Comparison of ENCODE assay signal across 8 mouse cellular contexts in genomic region chr14:20658326-20658725, GRCm38 (mm10). TPM values are rescaled to one million over a fixed set of nuclear protein-coding genes. Genes with fewer than 3 reads are reported as not detected.
A peak's percentile ranks its signal among the peaks of the same experiment; 100 is the strongest.
DNase-seq lines count a peak whose midpoint lies in the region; ATAC-seq and TF ChIP-seq lines count a peak whose summit lies in the region.

No protein-coding gene starts in this region.

- H3K27me3 ChIP-seq in hindbrain, embryonic 11.5 days (ENCODE audit: control insufficient read depth, insufficient read depth, low read length) = peaks cover 6% of the 10 kb centered on the region
- peaks cover 12% of the 10 kb centered on the region for H3K27me3 ChIP-seq in hindbrain, embryonic 12.5 days
- no peaks in the 10 kb centered on the region for H3K27me3 ChIP-seq in thymus, adult 2 months (ENCODE audit: control insufficient read depth, insufficient read depth, low read length)
- no peaks in the 10 kb centered on the region for H3K27me3 ChIP-seq in hindbrain, embryonic 16.5 days (replicated peaks; ENCODE audit: control insufficient read depth, insufficient read depth, low read length)

- 0 out of 2 replicates have a peak, but pooled peaks cover 2% of the 10 kb centered on the region for H3K4me1 ChIP-seq in hindbrain, embryonic 11.5 days (replicated peaks; ENCODE audit: control insufficient read depth, insufficient read depth, low read length)
- peaks cover 10% of the 10 kb centered on the region; the same call in 1 of the 2 replicates for H3K4me1 ChIP-seq in hindbrain, embryonic 12.5 days
- peaks cover 9% of the 10 kb centered on the region; the same call in 1 of the 2 replicates for H3K4me1 ChIP-seq in thymus, adult 2 months (replicated peaks; ENCODE audit: control insufficient read depth, insufficient read depth, low read length)
- peaks cover 11% of the 10 kb centered on the region; the same call in 1 of the 2 replicates for H3K4me1 ChIP-seq in hindbrain, embryonic 16.5 days (ENCODE audit: control insufficient read depth, insufficient read depth, low read depth, low read length)

- H3K36me3 ChIP-seq in hindbrain, embryonic 11.5 days (ENCODE audit: control insufficient read depth, insufficient read depth, low read length) = no peaks in the 10 kb centered on the region
- no peaks in the 10 kb centered on the region for H3K36me3 ChIP-seq in hindbrain, embryonic 12.5 days
- H3K36me3 ChIP-seq in thymus, adult 2 months (ENCODE audit: control insufficient read depth, insufficient read depth, low read length) = no peaks in the 10 kb centered on the region
- no peaks in the 10 kb centered on the region for H3K36me3 ChIP-seq in hindbrain, embryonic 16.5 days (ENCODE audit: control insufficient read depth, insufficient read depth, low read length)

- no peak overlapping the region for H3K4me2 ChIP-seq in hindbrain, embryonic 11.5 days (replicated peaks; ENCODE audit: low read depth, low read length)
- no peak overlapping the region for H3K4me2 ChIP-seq in hindbrain, embryonic 12.5 days (replicated peaks)
- H3K4me2 ChIP-seq in hindbrain, embryonic 16.5 days (ENCODE audit: low read length) = no peak overlapping the region

- peak; percentile 61 for DNase-seq in hindbrain, embryonic 11.5 days (ENCODE audit: low spot score)
- peak; percentile 30 for DNase-seq in thymus, adult 2 months
- DNase-seq in thymus, postnatal 36 days = no peak
- peak; percentile 8 for DNase-seq in brain, embryonic 18.5 days (ENCODE audit: low read depth, low spot score)
- peak; percentile 64 to 77 for DNase-seq in left cerebral cortex, postnatal 25 days (ENCODE audit: low spot score in 2 of 2)
- DNase-seq in ovary, postnatal 10 days (ENCODE audit: low spot score) = no peak

- H3K9me3 ChIP-seq in hindbrain, embryonic 11.5 days (ENCODE audit: control insufficient read depth, low read length) = no peaks in the 10 kb centered on the region
- no peaks in the 10 kb centered on the region for H3K9me3 ChIP-seq in hindbrain, embryonic 12.5 days (replicated peaks)
- no peaks in the 10 kb centered on the region for H3K9me3 ChIP-seq in hindbrain, embryonic 16.5 days (ENCODE audit: control insufficient read depth, low read length)

- H3K27ac ChIP-seq in hindbrain, embryonic 11.5 days (ENCODE audit: low read depth, low read length) = no peak overlapping the region
- H3K27ac ChIP-seq in hindbrain, embryonic 12.5 days = no peak overlapping the region
- no peak overlapping the region for H3K27ac ChIP-seq in thymus, adult 2 months (ENCODE audit: control insufficient read depth, insufficient read depth, low read length)
- no peak overlapping the region for H3K27ac ChIP-seq in hindbrain, embryonic 16.5 days (ENCODE audit: low read depth, low read length)

- TF ChIP-seq POLR2A in thymus, adult 2 months (IDR thresholded peaks at IDR 0.05; ENCODE audit: control insufficient read depth, extremely low read depth, insufficient read depth, low read length, poor library complexity) = no peak

- ATAC-seq in hindbrain, embryonic 11.5 days (ENCODE audit: low FRiP score) = no peak
- ATAC-seq in hindbrain, embryonic 12.5 days (ENCODE audit: low FRiP score) = no peak
- no peak for ATAC-seq in hindbrain, embryonic 16.5 days

- intact Hi-C loops in left cerebral cortex, postnatal 25 days (cut with DNase I) = no loop called here

- no peak for TF ChIP-seq CTCF in thymus, adult 2 months (IDR thresholded peaks at IDR 0.05; ENCODE audit: borderline replicate concordance, control insufficient read depth, extremely low read depth, insufficient read depth, low read length, poor library complexity)

- no peak overlapping the region for H3K9ac ChIP-seq in hindbrain, embryonic 11.5 days (ENCODE audit: low read depth, low read length)
- no peak overlapping the region for H3K9ac ChIP-seq in hindbrain, embryonic 12.5 days
- H3K9ac ChIP-seq in hindbrain, embryonic 16.5 days (ENCODE audit: low read depth, low read length) = no peak overlapping the region

- no peak overlapping the region for H3K4me3 ChIP-seq in hindbrain, embryonic 11.5 days (ENCODE audit: low read depth, low read length)
- no peak overlapping the region for H3K4me3 ChIP-seq in hindbrain, embryonic 12.5 days
- H3K4me3 ChIP-seq in thymus, adult 2 months (ENCODE audit: control insufficient read depth, insufficient read depth, low read length) = no peak overlapping the region
- H3K4me3 ChIP-seq in hindbrain, embryonic 16.5 days (ENCODE audit: low read length) = no peak overlapping the region

RNA-seq across cellular contexts. Expression of gene Myoz1, which starts 2.0 kb away (rescaled TPM):
- 0.28 TPM in 1 of 2 replicates, not detected in the other for polyA plus RNA-seq in hindbrain, embryonic 11.5 days (2014; fragmentation: Nextera tagmentation; extraction: Ambion mirVana)
- 0.19 and 0.30 TPM in 2 replicates for polyA plus RNA-seq in hindbrain, embryonic 12.5 days (2016; fragmentation: Nextera tagmentation; extraction: Ambion mirVana)
- polyA plus RNA-seq in thymus, adult 2 months (2012; rRNA removed) = 0.82 TPM in 1 of 2 replicates, not detected in the other
- not detected for total RNA-seq in left cerebral cortex, postnatal 25 days (2021)
- polyA plus RNA-seq in hindbrain, embryonic 16.5 days (2015; fragmentation: Nextera tagmentation; extraction: Ambion mirVana) = 0.15 and 3.7 TPM in 2 replicates

RNA-seq across cellular contexts. Expression of gene Synpo2l, which starts 9.8 kb away (rescaled TPM):
- 0.48 and 1.0 TPM in 2 replicates for polyA plus RNA-seq in hindbrain, embryonic 11.5 days (2014; fragmentation: Nextera tagmentation; extraction: Ambion mirVana)
- 0.85 and 5.3 TPM in 2 replicates for polyA plus RNA-seq in hindbrain, embryonic 12.5 days (2016; fragmentation: Nextera tagmentation; extraction: Ambion mirVana)
- polyA plus RNA-seq in thymus, adult 2 months (2012; rRNA removed) = 0.51 and 2.8 TPM in 2 replicates
- under 1 TPM; 0.23 to 0.28 TPM for total RNA-seq in left cerebral cortex, postnatal 25 days (2021)
- 0.23 and 1.6 TPM in 2 replicates for polyA plus RNA-seq in hindbrain, embryonic 16.5 days (2015; fragmentation: Nextera tagmentation; extraction: Ambion mirVana)

RNA-seq across cellular contexts. Expression of gene Sec24c, which starts 15.8 kb away (rescaled TPM):
- polyA plus RNA-seq in hindbrain, embryonic 11.5 days (2014; fragmentation: Nextera tagmentation; extraction: Ambion mirVana) = 76.6 and 79.0 TPM in 2 replicates
- polyA plus RNA-seq in hindbrain, embryonic 12.5 days (2016; fragmentation: Nextera tagmentation; extraction: Ambion mirVana) = 102 and 109 TPM in 2 replicates
- polyA plus RNA-seq in thymus, adult 2 months (2012; rRNA removed) = 486 and 497 TPM in 2 replicates
- total RNA-seq in left cerebral cortex, postnatal 25 days (2021) = 100 to 1,000 TPM; 110 to 113 TPM
- polyA plus RNA-seq in hindbrain, embryonic 16.5 days (2015; fragmentation: Nextera tagmentation; extraction: Ambion mirVana) = 80.6 and 103 TPM in 2 replicates

RNA-seq across cellular contexts. Expression of gene Usp54, which starts 17.5 kb away (rescaled TPM):
- 9.9 and 12.1 TPM in 2 replicates for polyA plus RNA-seq in hindbrain, embryonic 11.5 days (2014; fragmentation: Nextera tagmentation; extraction: Ambion mirVana)
- polyA plus RNA-seq in hindbrain, embryonic 12.5 days (2016; fragmentation: Nextera tagmentation; extraction: Ambion mirVana) = 16.6 and 16.9 TPM in 2 replicates
- 3.2 and 3.9 TPM in 2 replicates for polyA plus RNA-seq in thymus, adult 2 months (2012; rRNA removed)
- 10 to 100 TPM; 38.5 to 46.7 TPM for total RNA-seq in left cerebral cortex, postnatal 25 days (2021)
- polyA plus RNA-seq in hindbrain, embryonic 16.5 days (2015; fragmentation: Nextera tagmentation; extraction: Ambion mirVana) = 8.7 and 10.6 TPM in 2 replicates

RNA-seq across cellular contexts. Expression of gene Fut11, which starts 36.4 kb away (rescaled TPM):
- polyA plus RNA-seq in hindbrain, embryonic 11.5 days (2014; fragmentation: Nextera tagmentation; extraction: Ambion mirVana) = 16.7 and 22.9 TPM in 2 replicates
- 32.0 and 33.4 TPM in 2 replicates for polyA plus RNA-seq in hindbrain, embryonic 12.5 days (2016; fragmentation: Nextera tagmentation; extraction: Ambion mirVana)
- 19.2 and 23.4 TPM in 2 replicates for polyA plus RNA-seq in thymus, adult 2 months (2012; rRNA removed)
- total RNA-seq in left cerebral cortex, postnatal 25 days (2021) = 10 to 100 TPM; 18.5 to 19.7 TPM
- 29.1 and 30.1 TPM in 2 replicates for polyA plus RNA-seq in hindbrain, embryonic 16.5 days (2015; fragmentation: Nextera tagmentation; extraction: Ambion mirVana)

Comparison
In these comparisons a context has a peak if more than half of its experiments do, and no peak if none do; other contexts are left out.
1. DNase-seq: peak in hindbrain, embryonic 11.5 days (single experiment), thymus, adult 2 months (single experiment), brain, embryonic 18.5 days (single experiment) and left cerebral cortex, postnatal 25 days (2 of 2); none in thymus, postnatal 36 days (0 of 2) and ovary, postnatal 10 days (single experiment).